Mouse (Mus musculus): Measurements from ENCODE around the gene Il4i1.
A peak's percentile ranks its signal among the peaks of the same experiment; 100 is the strongest.
"Not testable (repeated sequence)": the region's sequence is repeated elsewhere in the genome, so short reads cannot be mapped to it uniquely, and the experiment has no call there.

Il4i1 gene

GRCm38 (mm10) chr7:44863210-44863609 lies 47.0 kb downstream of the Il4i1 start:
- no peak for DNase-seq (ENCODE audit: low read depth, low spot score)

GRCm38 (mm10) chr7:44863982-44864494 lies 47.9 kb downstream of the Il4i1 start:
- DNase-seq (ENCODE audit: low read depth, low spot score) = no peak

GRCm38 (mm10) chr7:44864595-44865542 lies 48.7 kb downstream of the Il4i1 start:
- no peak for DNase-seq (ENCODE audit: low read depth, low spot score)

GRCm38 (mm10) chr7:44866276-44867009 lies 50.3 kb downstream of the Il4i1 start:
- DNase-seq (ENCODE audit: low read depth, low spot score) = no peak

GRCm38 (mm10) chr7:44867010-44867702 lies 51.0 kb downstream of the Il4i1 start:
- no peak for DNase-seq (ENCODE audit: low read depth, low spot score)

GRCm38 (mm10) chr7:44867802-44868201 lies 51.6 kb downstream of the Il4i1 start:
- DNase-seq (ENCODE audit: low read depth, low spot score) = no peak

- DNase-seq (ENCODE audit: low read depth, low spot score) = no peak
These were observed 52.3 kb downstream of the Il4i1 start for GRCm38 (mm10) chr7:44868465-44868864.

GRCm38 (mm10) chr7:44868919-44869696 lies 52.9 kb downstream of the Il4i1 start:
- DNase-seq (ENCODE audit: low read depth, low spot score) = peak; percentile 64

- DNase-seq (ENCODE audit: low read depth, low spot score) = peak; percentile 85
These were observed 53.7 kb downstream of the Il4i1 start, which contains the start of gene Ptov1 for GRCm38 (mm10) chr7:44869697-44870528. Gene Ptov1, minus strand, starts transcription at chr7:44869788.

GRCm38 (mm10) chr7:44870614-44871013 lies 54.4 kb downstream of the Il4i1 start:
- DNase-seq (ENCODE audit: low read depth, low spot score) = no peak

- DNase-seq (ENCODE audit: low read depth, low spot score) = no peak
These were observed 55.0 kb downstream of the Il4i1 start for GRCm38 (mm10) chr7:44871181-44871580.

- not testable (repeated sequence) for DNase-seq (ENCODE audit: low read depth, low spot score)
These were observed 55.6 kb downstream of the Il4i1 start for GRCm38 (mm10) chr7:44871774-44872173.

- DNase-seq (ENCODE audit: low read depth, low spot score) = no peak
These were observed 61.6 kb downstream of the Il4i1 start for GRCm38 (mm10) chr7:44877833-44878232.

- DNase-seq (ENCODE audit: low read depth, low spot score) = no peak
These were observed 66.8 kb downstream of the Il4i1 start for GRCm38 (mm10) chr7:44883036-44883435.

- DNase-seq (ENCODE audit: low read depth, low spot score) = no peak
These were observed 68.5 kb downstream of the Il4i1 start for GRCm38 (mm10) chr7:44884637-44885036.

- DNase-seq (ENCODE audit: low read depth, low spot score) = no peak
These were observed 70.8 kb downstream of the Il4i1 start for GRCm38 (mm10) chr7:44886964-44887363.

GRCm38 (mm10) chr7:44888256-44889105 lies 72.3 kb downstream of the Il4i1 start:
- no peak for DNase-seq (ENCODE audit: low read depth, low spot score)

- no peak for DNase-seq (ENCODE audit: low read depth, low spot score)
These were observed 74.0 kb downstream of the Il4i1 start for GRCm38 (mm10) chr7:44890180-44890579.
